Mouse (Mus musculus) kidney, adult 2 months (tissue): ENCODE results near the gene Vmn1r35. TPM values are rescaled to one million over a fixed set of nuclear protein-coding genes. Genes with fewer than 3 reads are reported as not detected.
"Not testable (repeated sequence)": the region's sequence is repeated elsewhere in the genome, so short reads cannot be mapped to it uniquely, and the experiment has no call there.

ENCODE experiments used
- DNase-seq: peaks from one replicate; pipeline ENCODE4 v3.0.0; 2021
- H3K27ac ChIP-seq: fragments of 200-500 bp; 2 replicates; pipeline ENCODE4 v1.5.1; 2012; ENCODE audit warnings: low read depth, low read length, control low read depth, inconsistent platforms; ENCODE audit not compliant: insufficient read depth
- H3K27me3 ChIP-seq: fragments of 200-500 bp; replicated peaks from 2 replicates; pipeline ENCODE4 v1.6.1; 2012; ENCODE audit warnings: mild to moderate bottlenecking, moderate library complexity, low read length, inconsistent platforms; ENCODE audit not compliant: control insufficient read depth, insufficient read depth
- H3K36me3 ChIP-seq: fragments of 200-500 bp; 2 replicates; pipeline ENCODE4 v1.6.1; 2012; ENCODE audit warnings: mild to moderate bottlenecking, moderate library complexity, low read length, inconsistent platforms; ENCODE audit not compliant: control insufficient read depth, insufficient read depth
- H3K4me1 ChIP-seq: fragments of 200-500 bp; 2 replicates; pipeline ENCODE4 v1.6.1; 2011; ENCODE audit warnings: low read length; ENCODE audit not compliant: control insufficient read depth, insufficient read depth
- H3K4me3 ChIP-seq: fragments of 200-500 bp; 2 replicates; pipeline ENCODE4 v1.5.1; 2011; ENCODE audit warnings: mild to moderate bottlenecking, low read depth, low read length, control low read depth; ENCODE audit not compliant: insufficient read depth
- CTCF ChIP-seq: fragments of 200-500 bp; conservative IDR thresholded peaks from 2 replicates; pipeline ENCODE4 v1.5.1; 2011; ENCODE audit warnings: low read depth, mild to moderate bottlenecking, control low read depth, low read length, moderate library complexity, mixed read lengths; ENCODE audit not compliant: insufficient read depth, insufficient read length
- POLR2A ChIP-seq: fragments of 200-500 bp; IDR thresholded peaks from one replicate; pipeline ENCODE4 v1.6.1; 2011; ENCODE audit warnings: low read depth, low read length, control low read depth
- WGBS: fragments of 180-500 bp; shearing (Covaris S2); methylation state at CpG from one replicate; pipeline ENCODE4 v1.1.7; 2018; 5-methylcytosine and 5-hydroxymethylcytosine counted together
- polyA plus RNA-seq: library from polyadenylated mRNA; depleted of rRNA; stranded (reverse); fragments of >200 nt; gene quantifications from 2 replicates; pipeline ENCODE4 v1.2.3, GENCODE M21; 2012; rRNA removed

Gene Vmn1r35
- polyA plus RNA-seq, result not detected in 2 replicates

- DNase-seq, result no peak
- no peaks in the 10 kb centered on the region for H3K4me1 ChIP-seq
- no peak within 1 kb of the TSS for H3K27ac ChIP-seq
- no peak within 1 kb of the TSS for H3K4me3 ChIP-seq
- TF ChIP-seq CTCF (no peak), POLR2A (no peak)
- 82% methylated on average over 3 of the region's 3 CpGs for WGBS
- H3K27me3 ChIP-seq, result no peaks in the 10 kb centered on the region
- no peaks in the 10 kb centered on the region for H3K36me3 ChIP-seq
Measured at GRCm38 (mm10) chr6:66685806-66686205, at the start of gene Vmn1r35. Vmn1r35 (minus strand) TSS chr6:66685906.

DNA sequence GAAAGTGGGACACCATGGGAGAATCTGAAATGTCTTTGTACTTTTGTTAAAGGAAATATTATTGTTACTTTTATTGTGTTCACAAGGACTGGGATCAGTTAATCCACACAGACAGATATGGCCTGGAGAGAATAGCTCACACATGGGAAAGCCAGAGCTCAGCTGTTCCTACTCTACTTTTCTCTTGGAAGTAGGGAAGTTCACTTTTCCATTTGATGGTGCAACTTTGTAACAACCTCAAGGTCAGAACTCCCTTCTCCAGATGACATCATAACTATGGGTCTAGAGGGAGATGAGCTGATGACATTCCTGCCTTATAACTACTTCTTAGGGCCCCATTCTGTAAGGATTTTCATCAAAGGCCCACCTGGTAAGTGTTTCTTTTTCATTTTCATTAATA is 43.4 kb upstream of the Vmn1r35 start, which contains the start of gene Vmn1r37:
Gene Vmn1r37, plus strand, starts transcription at position 301 of the 400 bp plus-strand sequence.
- H3K27ac ChIP-seq, H3K36me3 ChIP-seq, H3K4me3 ChIP-seq, H3K27me3 ChIP-seq, H3K4me1 ChIP-seq, DNase-seq: not testable (repeated sequence)

- H3K4me3 ChIP-seq, H3K36me3 ChIP-seq, H3K27ac ChIP-seq, H3K27me3 ChIP-seq, H3K4me1 ChIP-seq, DNase-seq: not testable (repeated sequence)
- 64% methylated on average over 2 of the region's 2 CpGs for WGBS
Measured at GRCm38 (mm10) chr6:66719068-66719467, 33.4 kb upstream of the Vmn1r35 start, which contains the start of gene Vmn1r36. Vmn1r36 (minus strand) TSS chr6:66719168.

- H3K27ac ChIP-seq, result no peak overlapping the region
- no peaks in the 10 kb centered on the region for H3K27me3 ChIP-seq
- no peak for TF ChIP-seq CTCF
- TF ChIP-seq POLR2A, result no peak
- H3K36me3 ChIP-seq, result no peaks in the 10 kb centered on the region
- no peaks in the 10 kb centered on the region for H3K4me1 ChIP-seq
- no peak overlapping the region for H3K4me3 ChIP-seq
- DNase-seq, result no peak
- 78% methylated on average over 3 of the region's 3 CpGs for WGBS
Measured at GRCm38 (mm10) chr6:66713854-66714253, 28.1 kb upstream of the Vmn1r35 start.

DNA sequence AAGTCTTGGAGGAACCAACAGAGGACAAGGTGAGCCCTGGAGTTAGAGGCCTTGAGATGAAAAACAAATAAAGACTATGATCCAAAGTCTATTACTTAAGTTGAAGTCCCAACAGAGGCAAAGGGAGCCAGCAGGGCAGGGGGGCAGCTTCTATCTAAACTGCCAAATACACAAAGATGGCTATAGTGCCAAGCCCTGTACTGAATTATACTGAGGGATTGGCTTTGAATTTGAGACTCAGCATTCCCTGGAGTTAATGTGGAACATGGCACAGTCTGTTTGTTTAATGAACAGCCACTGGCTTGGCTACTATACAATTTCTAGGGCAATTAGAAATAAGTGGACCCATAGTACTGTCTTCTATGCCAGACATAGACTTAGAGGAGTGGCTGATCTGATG is 23.2 kb upstream of the Vmn1r35 start:
- TF ChIP-seq CTCF (no peak), POLR2A (no peak)
- Histone ChIP-seq H3K27ac (no peak overlapping the region), H3K4me3 (no peak overlapping the region), H3K4me1 (no peaks in the 10 kb centered on the region), H3K36me3 (no peaks in the 10 kb centered on the region), H3K27me3 (no peaks in the 10 kb centered on the region)
- DNase-seq, result peak; percentile 75

DNA sequence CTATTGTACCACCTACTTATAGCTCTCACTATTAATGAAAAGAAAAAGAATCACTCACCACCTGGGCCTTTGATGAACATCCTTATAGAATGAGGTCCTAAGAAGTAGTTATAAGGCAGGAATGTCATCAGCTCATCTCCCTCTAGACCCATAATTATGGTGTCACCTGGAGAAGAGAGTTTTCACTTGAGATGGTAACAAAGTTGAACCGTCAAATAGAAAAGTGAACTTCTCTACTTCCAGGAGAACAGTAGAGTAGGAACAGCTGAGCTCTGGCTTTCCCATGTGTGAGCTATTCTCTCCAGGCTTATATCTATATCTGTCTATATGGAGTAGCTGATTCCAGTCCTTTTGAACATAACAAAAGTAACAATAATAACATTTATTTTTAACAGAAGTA is 41.9 kb downstream of the Vmn1r35 start, which contains the start of gene Vmn1r34:
Gene Vmn1r34, minus strand, starts transcription at position 101 of the 400 bp plus-strand sequence.
- no peak within 1 kb of the TSS for H3K4me3 ChIP-seq
- 90% methylated on average over 1 of the region's 1 CpGs for WGBS
- no peak within 1 kb of the TSS for H3K27ac ChIP-seq
- no peaks in the 10 kb centered on the region for H3K36me3 ChIP-seq
- no peak for DNase-seq
- no peaks in the 10 kb centered on the region for H3K27me3 ChIP-seq
- no peaks in the 10 kb centered on the region for H3K4me1 ChIP-seq
- TF ChIP-seq POLR2A, result no peak
- TF ChIP-seq CTCF, result no peak

Other genes with a start within 250 kb of the Vmn1r35 start
- gene Mad2l1, start 150.5 kb downstream of the Vmn1r35 start, polyA plus RNA-seq, result 1.6 and 2.5 TPM in 2 replicates
- gene Vmn1r32, start 125.8 kb downstream of the Vmn1r35 start, polyA plus RNA-seq, result not detected in 2 replicates
- not detected in 2 replicates for gene Vmn1r33, start 67.6 kb downstream of the Vmn1r35 start, polyA plus RNA-seq
- gene Vmn1r34, start 42.0 kb downstream of the Vmn1r35 start, polyA plus RNA-seq, result not detected in 2 replicates
- not detected in 2 replicates for gene Vmn1r36, start 33.3 kb upstream of the Vmn1r35 start, polyA plus RNA-seq
- not detected in 2 replicates for gene Vmn1r37, start 43.5 kb upstream of the Vmn1r35 start, polyA plus RNA-seq
- not detected in 2 replicates for gene Vmn1r38, start 96.7 kb upstream of the Vmn1r35 start, polyA plus RNA-seq
- gene Vmn1r39, start 124.7 kb upstream of the Vmn1r35 start, polyA plus RNA-seq, result not detected in 2 replicates
- 90.6 and 102 TPM in 2 replicates for gene Gng12, start 210.5 kb upstream of the Vmn1r35 start, polyA plus RNA-seq